Mouse (Mus musculus): Measurements from ENCODE around the gene Npr2.

DNA sequence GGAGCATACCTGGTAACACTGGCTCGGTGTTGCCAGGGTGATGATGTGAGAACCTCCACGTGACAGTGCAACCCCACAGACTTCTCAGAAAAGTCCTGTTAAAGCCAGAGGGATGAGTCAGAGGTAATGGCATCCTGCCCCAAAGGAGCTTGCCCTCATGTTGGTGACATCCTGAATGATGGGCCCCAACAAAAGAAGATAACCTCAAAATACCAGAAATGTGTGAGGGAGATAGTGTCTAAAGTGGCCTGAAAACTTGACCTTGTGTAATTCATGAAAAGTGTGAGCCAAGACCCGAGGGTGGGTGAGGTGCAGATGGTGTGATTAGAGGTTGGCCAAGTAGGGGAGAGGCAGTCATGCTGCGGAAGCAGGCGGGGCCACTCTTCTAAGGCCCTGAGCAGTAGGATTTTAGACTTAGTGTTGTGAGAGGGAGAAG, 62.1 kb downstream of the Npr2 start:
- TF ChIP-seq EP300 (optimal IDR thresholded peaks at IDR 0.05): no peak
- TF ChIP-seq CTCF (IDR thresholded peaks at IDR 0.05; ENCODE audit: low read depth): no peak
